Mouse (Mus musculus): Measurements from ENCODE around the gene Cabp4. TPM values are rescaled to one million over a fixed set of nuclear protein-coding genes. Genes with fewer than 3 reads are reported as not detected.
A peak's percentile ranks its signal among the peaks of the same experiment; 100 is the strongest.
"Not testable (repeated sequence)": the region's sequence is repeated elsewhere in the genome, so short reads cannot be mapped to it uniquely, and the experiment has no call there.

Gene Cabp4
- polyA plus RNA-seq, 1 experiment from 2014 or later, result 0.09 TPM

DNA sequence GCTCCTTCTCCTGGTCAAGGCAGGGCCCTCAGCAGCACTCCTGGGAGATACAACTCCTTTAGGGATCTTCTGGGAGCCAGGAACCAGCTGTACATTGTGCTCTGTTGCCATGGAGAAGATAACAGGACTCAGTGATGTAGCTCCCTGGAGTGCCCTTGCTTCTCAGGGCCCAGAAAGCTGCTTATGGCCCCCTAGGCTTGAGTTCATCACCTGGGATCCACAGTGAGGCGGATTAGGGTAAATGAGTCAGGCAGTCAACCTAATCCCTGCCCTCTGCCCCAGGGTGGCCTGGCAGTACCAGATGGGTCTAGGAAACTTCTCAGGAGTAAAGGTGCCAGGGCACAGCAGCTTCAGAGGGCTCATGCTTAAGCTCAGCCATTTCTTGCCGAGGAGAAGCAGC, 4.4 kb downstream of the Cabp4 start, which contains the start of gene Gpr152:
Gene Gpr152 (plus strand): TSS at position 342 of the 400 bp plus-strand sequence.
- no peak within 1 kb of the TSS for H3K4me2 ChIP-seq
- WGBS, result 67% methylated on average over 2 of the region's 2 CpGs
- ATAC-seq (ENCODE audit: low FRiP score), result no peak
- H3K9me3 ChIP-seq, result no peaks in the 10 kb centered on the region
- peaks cover 4% of the 10 kb centered on the region; the same call in 1 of the 2 replicates for H3K27me3 ChIP-seq
- H3K4me1 ChIP-seq, result peaks cover 5% of the 10 kb centered on the region; the same call in 1 of the 2 replicates
- no peak within 1 kb of the TSS for H3K4me3 ChIP-seq (replicated peaks)
- no peak within 1 kb of the TSS for H3K9ac ChIP-seq
- H3K36me3 ChIP-seq (replicated peaks), result no peaks in the 10 kb centered on the region
- no peak within 1 kb of the TSS for H3K27ac ChIP-seq

DNA sequence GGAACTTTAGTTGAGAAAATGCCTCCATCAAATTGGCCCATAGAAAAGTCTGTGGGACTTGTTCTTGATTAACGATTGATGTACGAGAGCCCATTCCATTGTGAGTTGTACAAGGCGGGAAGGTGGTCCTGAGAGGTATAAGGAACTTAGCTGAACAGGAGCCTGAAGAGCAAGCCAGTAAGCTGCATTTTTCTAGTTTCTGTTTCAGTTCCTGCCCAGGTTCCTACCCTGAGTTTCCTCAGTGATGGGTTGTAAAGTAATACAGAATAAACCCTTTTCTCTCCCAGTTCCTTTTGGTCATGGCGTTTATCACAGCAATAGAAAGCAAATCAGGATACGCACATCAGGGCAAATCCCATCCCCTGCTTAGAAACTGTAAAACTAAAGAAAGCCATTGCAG, 5.9 kb downstream of the Cabp4 start:
- peaks cover 5% of the 10 kb centered on the region; the same call in 1 of the 2 replicates for H3K4me1 ChIP-seq
- H3K4me2 ChIP-seq, result no peak overlapping the region
- no peaks in the 10 kb centered on the region for H3K9me3 ChIP-seq
- H3K27ac ChIP-seq, result no peak overlapping the region
- peaks cover 4% of the 10 kb centered on the region for H3K36me3 ChIP-seq (replicated peaks)
- H3K4me3 ChIP-seq (replicated peaks), result no peak overlapping the region
- ATAC-seq (ENCODE audit: low FRiP score), result no peak
- no peak overlapping the region for H3K9ac ChIP-seq
- peaks cover under 1% of the 10 kb centered on the region; the same call in 1 of the 2 replicates for H3K27me3 ChIP-seq
- 83% methylated on average over 5 of the region's 5 CpGs for WGBS

DNA sequence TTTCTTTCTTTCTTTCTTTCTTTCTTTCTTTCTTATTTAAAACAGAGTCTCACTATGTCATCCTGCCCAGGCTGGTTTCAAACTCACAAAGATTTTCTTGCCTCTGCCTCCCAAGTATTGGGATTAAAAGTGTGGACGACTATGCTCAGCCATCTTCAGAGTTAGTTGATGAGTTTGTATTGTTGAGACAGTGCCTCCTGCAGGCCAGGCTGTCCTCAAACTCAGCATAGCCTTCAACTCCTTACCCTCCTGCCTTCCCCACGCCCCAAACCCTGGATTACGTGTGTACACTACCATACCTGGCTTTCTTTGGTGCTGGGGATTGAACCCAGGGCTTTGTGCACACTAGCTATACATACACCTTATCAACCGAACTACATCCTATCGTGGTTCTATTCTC, 7.4 kb downstream of the Cabp4 start:
- H3K27ac ChIP-seq, result no peak overlapping the region
- no peak for ATAC-seq (ENCODE audit: low FRiP score)
- 71% methylated on average over 5 of the region's 5 CpGs for WGBS

DNA sequence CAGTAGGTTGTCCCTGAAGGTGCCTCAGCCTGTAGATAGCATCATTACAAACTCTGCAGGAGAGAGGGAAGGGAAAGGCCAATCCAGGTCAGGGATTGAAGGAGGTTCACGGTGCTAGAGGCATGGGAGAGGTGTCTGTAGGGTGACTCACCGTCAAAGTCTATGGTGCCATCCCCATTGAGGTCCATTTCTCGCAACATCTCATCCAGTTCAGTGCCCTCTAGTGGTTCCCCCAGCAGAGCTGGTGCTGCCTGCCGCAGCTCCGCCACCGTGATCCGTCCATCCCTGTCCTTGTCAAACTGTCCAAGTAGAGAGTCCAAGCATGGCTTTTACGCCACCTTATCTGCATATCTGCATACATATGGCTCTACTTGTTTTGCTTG, 7.9 kb downstream of the Cabp4 start:
- H3K27me3 ChIP-seq; H3K9me3 ChIP-seq; H3K4me3 ChIP-seq (replicated peaks); H3K9ac ChIP-seq; H3K4me2 ChIP-seq; H3K4me1 ChIP-seq; H3K27ac ChIP-seq; ATAC-seq (ENCODE audit: low FRiP score): not testable (repeated sequence)
- 28% methylated on average over 8 of the region's 8 CpGs for WGBS
- peaks cover 23% of the 10 kb centered on the region for H3K36me3 ChIP-seq (replicated peaks)

More for the DNA sequence above, 7.4 kb downstream of the Cabp4 start:
- peaks cover 18% of the 10 kb centered on the region for H3K36me3 ChIP-seq (replicated peaks)
- no peak overlapping the region for H3K9ac ChIP-seq
- no peak overlapping the region for H3K4me3 ChIP-seq (replicated peaks)
- no peak overlapping the region for H3K4me2 ChIP-seq
- H3K9me3 ChIP-seq, result no peaks in the 10 kb centered on the region
- H3K27me3 ChIP-seq, result no peaks in the 10 kb centered on the region; the same call in 1 of the 2 replicates
- peaks cover 5% of the 10 kb centered on the region; the same call in 1 of the 2 replicates for H3K4me1 ChIP-seq

DNA sequence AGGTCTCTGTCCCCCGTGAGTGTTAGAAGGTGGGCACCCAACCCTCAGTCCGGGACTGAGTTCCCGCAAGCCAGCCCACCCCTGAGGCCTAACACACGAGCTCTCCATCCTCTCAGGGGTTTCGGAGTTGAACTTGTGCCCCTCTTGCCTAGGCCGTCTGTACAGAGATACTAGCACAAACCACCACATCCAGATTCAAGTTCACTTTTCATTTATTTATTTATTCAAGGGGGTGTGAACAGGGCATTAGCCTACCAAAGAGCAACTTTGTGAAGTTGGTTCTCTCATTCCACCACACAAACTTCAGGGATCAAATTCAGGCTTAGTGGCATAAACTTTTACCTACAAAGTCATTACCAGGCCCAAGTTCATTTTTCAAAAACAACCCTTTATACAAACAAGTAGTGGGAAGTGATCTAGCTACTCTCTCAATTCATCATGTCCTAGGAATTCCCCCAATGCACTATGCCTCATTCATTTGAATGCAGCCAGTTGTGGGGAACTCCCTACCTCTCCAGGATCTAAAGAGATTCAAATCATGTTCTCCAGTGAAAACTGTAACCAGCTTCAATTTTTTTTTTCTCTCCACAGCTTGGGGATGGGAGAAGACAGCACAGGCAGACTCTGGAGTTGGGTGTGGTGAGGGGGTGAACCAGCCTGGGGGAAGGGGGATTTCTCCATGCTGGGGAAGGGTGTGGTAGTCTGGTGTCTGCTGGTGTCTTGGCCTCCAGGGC, 8.4 kb downstream of the Cabp4 start:
- H3K9me3 ChIP-seq; H3K9ac ChIP-seq; H3K27me3 ChIP-seq; H3K4me2 ChIP-seq; H3K4me1 ChIP-seq; ATAC-seq (ENCODE audit: low FRiP score); H3K4me3 ChIP-seq (replicated peaks); H3K27ac ChIP-seq: not testable (repeated sequence)
- peaks cover 24% of the 10 kb centered on the region for H3K36me3 ChIP-seq (replicated peaks)
- WGBS, result 88% methylated on average over 6 of the region's 6 CpGs

DNA sequence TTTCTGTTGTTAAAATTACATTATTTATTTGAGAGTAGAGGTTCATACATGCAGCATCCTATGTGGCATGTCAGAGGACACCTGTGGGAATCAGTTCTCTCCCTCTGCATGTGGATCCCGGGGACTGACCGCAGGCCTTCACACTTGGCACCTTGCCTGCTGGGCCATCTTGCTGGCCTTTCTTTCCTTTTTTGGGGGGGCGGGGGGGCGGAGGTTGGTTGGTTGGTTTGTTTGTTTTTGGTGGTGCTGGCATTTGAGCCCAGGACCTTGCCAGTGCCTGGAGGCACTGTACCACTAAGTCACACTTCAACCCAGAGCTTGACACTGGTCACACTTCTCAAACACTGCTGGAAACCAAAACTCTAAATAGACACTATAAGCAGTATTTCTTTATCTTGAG, 9.5 kb downstream of the Cabp4 start:
- Histone ChIP-seq H3K36me3 (replicated peaks) (peaks cover 29% of the 10 kb centered on the region), H3K9ac (no peak overlapping the region), H3K9me3 (no peaks in the 10 kb centered on the region), H3K27ac (no peak overlapping the region), H3K27me3 (no peaks in the 10 kb centered on the region), H3K4me1 (peaks cover 4% of the 10 kb centered on the region; the same call in 1 of the 2 replicates), H3K4me3 (replicated peaks) (no peak overlapping the region), H3K4me2 (no peak overlapping the region)
- WGBS, result 89% methylated on average over 4 of the region's 4 CpGs
- no peak for ATAC-seq (ENCODE audit: low FRiP score)

DNA sequence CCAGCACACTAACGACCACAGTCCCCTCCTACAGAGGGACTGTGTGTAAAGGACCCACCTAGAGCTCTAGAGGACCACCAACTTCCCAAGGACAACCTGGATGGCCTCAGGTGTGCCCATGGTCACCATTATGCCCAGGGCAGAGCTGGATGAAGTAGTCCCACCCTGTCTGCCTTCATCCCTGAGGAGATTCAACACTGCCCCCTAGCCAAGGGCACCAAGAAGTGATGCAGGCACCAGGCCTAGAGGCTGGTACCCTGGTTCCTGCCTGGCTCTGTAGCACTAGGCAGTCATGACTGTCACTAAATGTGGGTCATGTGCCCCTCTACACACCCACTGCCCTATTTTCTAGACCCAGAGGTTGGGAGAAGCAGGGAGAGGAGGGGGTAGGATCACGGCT, 12.1 kb downstream of the Cabp4 start:
- no peak overlapping the region for H3K9ac ChIP-seq
- WGBS, result 80% methylated on average over 2 of the region's 2 CpGs
- no peaks in the 10 kb centered on the region for H3K27me3 ChIP-seq
- H3K36me3 ChIP-seq (replicated peaks), result peaks cover 49% of the 10 kb centered on the region
- ATAC-seq (ENCODE audit: low FRiP score), result no peak
- no peaks in the 10 kb centered on the region for H3K9me3 ChIP-seq
- H3K4me1 ChIP-seq, result peaks cover 10% of the 10 kb centered on the region
- no peak overlapping the region for H3K4me3 ChIP-seq (replicated peaks)
- no peak overlapping the region for H3K4me2 ChIP-seq
- no peak overlapping the region for H3K27ac ChIP-seq

DNA sequence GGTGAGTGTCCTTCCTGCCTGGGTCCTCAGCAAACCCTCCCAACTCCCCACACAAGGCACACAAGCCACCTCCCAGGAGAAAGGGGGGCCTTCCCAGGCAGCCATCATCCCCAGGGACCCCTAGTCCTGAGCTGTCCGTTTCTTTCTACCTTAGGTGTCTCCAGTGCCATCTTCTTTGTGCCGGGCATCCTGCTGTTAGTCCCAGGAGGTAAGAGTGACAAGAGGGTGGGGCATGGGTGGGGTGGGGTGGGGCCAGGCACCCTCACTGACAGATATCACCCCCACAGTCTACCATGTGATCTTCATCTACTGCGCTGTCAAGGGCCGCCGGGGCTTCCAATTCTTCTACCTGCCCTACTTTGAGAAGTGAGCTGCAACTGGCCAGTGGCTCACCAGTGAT, 12.8 kb downstream of the Cabp4 start:
- Histone ChIP-seq H3K4me2 (no peak overlapping the region), H3K9me3 (no peaks in the 10 kb centered on the region), H3K27ac (no peak overlapping the region), H3K4me3 (replicated peaks) (no peak overlapping the region), H3K4me1 (peaks cover 15% of the 10 kb centered on the region), H3K36me3 (replicated peaks) (peaks cover 49% of the 10 kb centered on the region), H3K27me3 (no peaks in the 10 kb centered on the region), H3K9ac (no peak overlapping the region)
- ATAC-seq (ENCODE audit: low FRiP score), result no peak
- WGBS, result 93% methylated on average over 5 of the region's 5 CpGs

DNA sequence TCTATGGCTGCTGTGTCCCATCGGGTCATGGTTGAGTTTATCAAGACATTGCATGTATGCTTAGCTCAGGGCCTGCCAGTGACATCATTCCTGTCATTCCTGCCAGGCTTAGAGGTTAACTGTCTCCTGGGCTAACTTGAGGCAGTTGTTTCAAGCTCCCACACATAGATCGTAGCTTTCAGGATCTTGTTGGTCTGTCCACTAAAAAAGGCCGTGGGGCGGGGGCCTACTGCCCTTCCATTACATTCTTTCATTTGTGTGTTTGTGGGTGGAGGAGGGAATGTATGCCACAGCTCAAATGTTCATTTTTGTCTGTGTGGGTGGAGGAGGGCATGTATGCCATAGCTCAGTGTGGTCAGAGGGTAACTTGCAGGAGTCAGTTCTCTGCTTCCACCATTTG, 13.7 kb downstream of the Cabp4 start:
- Histone ChIP-seq H3K9ac (no peak overlapping the region), H3K4me1 (peaks cover 18% of the 10 kb centered on the region), H3K9me3 (no peaks in the 10 kb centered on the region), H3K4me3 (replicated peaks) (no peak overlapping the region), H3K36me3 (replicated peaks) (peaks cover 49% of the 10 kb centered on the region), H3K27ac (no peak overlapping the region), H3K4me2 (no peak overlapping the region), H3K27me3 (no peaks in the 10 kb centered on the region)
- WGBS, result 92% methylated on average over 4 of the region's 4 CpGs
- no peak for ATAC-seq (ENCODE audit: low FRiP score)

DNA sequence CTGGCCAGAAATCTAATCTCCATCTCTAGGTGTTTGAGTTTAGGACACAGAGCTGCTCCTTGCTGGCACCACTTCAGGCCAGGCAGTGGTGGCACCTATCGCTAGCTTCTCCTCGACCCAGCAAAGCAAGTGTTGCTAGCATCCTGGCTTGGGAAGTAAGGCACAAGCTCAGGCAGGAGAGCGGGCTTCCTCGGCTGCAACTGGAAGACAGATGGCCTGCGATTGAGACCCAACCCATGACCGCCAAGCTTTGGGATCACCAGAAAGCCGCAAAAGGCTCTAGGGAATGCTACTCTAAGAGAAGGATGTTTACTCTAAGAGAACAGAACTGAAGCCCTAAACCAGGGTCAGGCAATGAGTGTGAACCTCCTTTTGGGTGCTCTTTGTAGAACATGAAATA, 14.4 kb downstream of the Cabp4 start:
- Histone ChIP-seq H3K9ac (no peak overlapping the region), H3K9me3 (no peaks in the 10 kb centered on the region), H3K27ac (no peak overlapping the region), H3K27me3 (no peaks in the 10 kb centered on the region), H3K4me3 (replicated peaks) (no peak overlapping the region), H3K4me1 (peaks cover 19% of the 10 kb centered on the region), H3K4me2 (no peak overlapping the region), H3K36me3 (replicated peaks) (peaks cover 49% of the 10 kb centered on the region)
- no peak for ATAC-seq (ENCODE audit: low FRiP score)
- 95% methylated on average over 7 of the region's 7 CpGs for WGBS

DNA sequence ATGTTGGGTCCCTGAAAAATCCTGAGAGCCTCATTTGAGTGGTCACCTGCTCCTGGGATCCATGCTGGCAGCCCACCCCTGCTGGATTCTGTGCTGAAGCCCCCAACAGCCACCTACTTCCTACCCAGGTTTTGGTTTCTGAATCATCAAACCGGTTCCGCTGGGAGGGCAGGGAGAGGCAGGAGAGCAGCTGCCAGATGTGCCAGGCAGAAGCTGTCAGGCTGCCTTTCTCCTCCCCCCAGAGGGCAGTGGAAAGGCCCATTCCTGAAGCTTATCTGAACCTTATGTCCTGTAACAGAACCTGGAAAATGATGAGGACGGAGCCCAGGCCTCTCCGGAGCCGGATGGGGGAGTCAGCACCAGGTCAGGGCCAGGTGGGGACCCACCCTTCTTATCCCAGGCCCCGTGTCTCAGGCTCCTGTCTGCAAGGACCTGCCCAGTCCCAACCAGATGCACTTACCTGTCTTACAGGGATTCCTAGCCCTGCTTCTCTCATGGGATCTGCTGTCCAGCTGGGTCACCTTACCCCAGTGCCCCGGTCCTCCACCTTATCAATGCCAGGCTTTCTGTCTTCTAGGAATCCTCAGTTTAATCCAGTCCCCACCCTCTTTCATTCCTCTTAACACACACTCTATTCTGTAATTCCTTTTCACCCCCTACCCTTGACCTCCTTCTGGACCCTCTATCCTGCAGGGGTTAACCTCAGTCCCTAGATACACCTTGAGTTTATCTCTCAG, 16.9 kb downstream of the Cabp4 start:
- H3K36me3 ChIP-seq (replicated peaks), result peaks cover 35% of the 10 kb centered on the region
- peak overlapping the region; percentile 68 for H3K4me3 ChIP-seq (replicated peaks)
- no peaks in the 10 kb centered on the region for H3K27me3 ChIP-seq
- ATAC-seq (ENCODE audit: low FRiP score), result no peak
- 76% methylated on average over 7 of the region's 7 CpGs for WGBS
- peaks cover 19% of the 10 kb centered on the region for H3K4me1 ChIP-seq
- H3K27ac ChIP-seq, result no peak overlapping the region
- peak overlapping the region; percentile 79 for H3K4me2 ChIP-seq
- no peaks in the 10 kb centered on the region for H3K9me3 ChIP-seq
- peak overlapping the region; percentile 73 for H3K9ac ChIP-seq

DNA sequence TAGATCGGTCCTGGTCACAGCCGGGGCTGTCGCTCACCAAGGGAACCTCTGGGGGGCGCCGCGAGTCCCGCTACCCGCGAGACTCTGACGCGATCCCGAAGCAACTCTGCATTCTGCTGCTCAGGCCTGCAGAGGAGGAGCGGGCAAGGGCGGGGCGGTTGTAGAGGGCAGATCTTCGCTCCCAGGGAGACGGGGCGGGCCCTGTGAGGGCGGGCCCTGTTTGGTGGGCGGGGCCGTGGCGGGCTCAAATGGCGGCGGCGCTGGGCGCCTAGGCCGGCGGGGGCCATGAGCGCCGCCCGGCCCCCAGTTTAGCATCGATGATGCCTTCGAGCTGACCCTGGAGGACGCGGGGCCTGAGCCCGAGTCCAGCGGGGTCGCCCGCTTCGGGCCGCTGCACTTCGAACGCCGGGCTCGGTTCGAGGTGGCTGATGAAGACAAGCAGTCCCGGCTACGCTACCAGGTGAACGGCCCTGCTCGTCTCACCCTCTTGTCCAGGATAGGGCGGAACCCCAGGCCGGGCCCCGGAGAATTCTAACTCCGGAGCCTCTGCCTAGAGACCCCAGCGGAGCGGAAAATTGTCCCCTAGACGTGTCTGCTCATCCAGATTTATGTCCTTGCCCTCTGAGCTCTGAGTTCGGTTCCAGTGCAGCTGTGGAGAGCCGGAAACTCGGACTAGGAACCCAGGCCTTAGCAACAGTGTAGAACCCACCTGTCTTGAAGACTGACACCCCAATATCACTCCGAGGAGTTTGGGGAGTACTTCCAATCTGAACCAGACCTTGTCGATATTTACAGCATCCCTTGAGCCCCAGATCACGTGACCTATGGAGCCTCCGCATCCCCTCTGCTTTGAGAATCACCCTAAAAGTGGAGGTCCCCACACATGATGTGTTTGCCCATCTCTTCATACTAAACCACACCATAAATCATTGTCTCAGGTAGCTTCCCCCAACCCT, 17.8 kb downstream of the Cabp4 start, which contains the start of gene Aip:
Gene Aip (minus strand): TSS at position 118 of the 956 bp plus-strand sequence.
- Histone ChIP-seq H3K27me3 (no peaks in the 10 kb centered on the region), H3K36me3 (replicated peaks) (peaks cover 26% of the 10 kb centered on the region), H3K9me3 (no peaks in the 10 kb centered on the region), H3K4me3 (replicated peaks) (peak within 1 kb of the TSS; percentile 68), H3K4me1 (peaks cover 19% of the 10 kb centered on the region), H3K9ac (peak within 1 kb of the TSS; percentile 73), H3K4me2 (peak within 1 kb of the TSS; percentile 79), H3K27ac (peak within 1 kb of the TSS; percentile 59)
- ATAC-seq (ENCODE audit: low FRiP score), result peak; percentile 93
- 1% methylated on average over 59 of the region's 64 CpGs for WGBS

Data from forebrain, embryonic 12.5 days (tissue).